Mouse (Mus musculus) neural tube, embryonic 12.5 days (tissue): ENCODE results near the gene Susd3. TPM values are rescaled to one million over a fixed set of nuclear protein-coding genes. Genes with fewer than 3 reads are reported as not detected.

Experiments used
- ATAC-seq: fragments of 200-750 bp; cut with Nextera tagmentation; 2 replicates; pipeline ENCODE4 v1.8.0; 2017; ENCODE audit warnings: low read depth, mild to moderate bottlenecking, moderate TSS enrichment, moderate library complexity; ENCODE audit not compliant: low FRiP score
- H3K27ac ChIP-seq: fragments of 300-500 bp; sonication (generic); 2 replicates; pipeline ENCODE4 v1.5.1; 2016
- H3K27me3 ChIP-seq: fragments of 300-500 bp; sonication (generic); replicated peaks from 2 replicates; pipeline ENCODE4 v1.6.1; 2016; ENCODE audit warnings: mild to moderate bottlenecking
- H3K36me3 ChIP-seq: fragments of 300-500 bp; sonication (generic); 2 replicates; pipeline ENCODE4 v1.6.1; 2016; ENCODE audit warnings: mild to moderate bottlenecking
- H3K4me1 ChIP-seq: fragments of 300-500 bp; sonication (generic); 2 replicates; pipeline ENCODE4 v1.6.1; 2016
- H3K4me2 ChIP-seq: fragments of 300-500 bp; sonication (generic); replicated peaks from 2 replicates; pipeline ENCODE4 v1.6.1; 2016; ENCODE audit warnings: mild to moderate bottlenecking
- H3K4me3 ChIP-seq: fragments of 300-500 bp; sonication (generic); 2 replicates; pipeline ENCODE4 v1.5.1; 2016
- H3K9ac ChIP-seq: fragments of 300-500 bp; sonication (generic); 2 replicates; pipeline ENCODE4 v1.6.1; 2016; ENCODE audit warnings: mild to moderate bottlenecking
- H3K9me3 ChIP-seq: fragments of 300-500 bp; sonication (generic); 2 replicates; pipeline ENCODE4 v1.6.1; 2016; ENCODE audit warnings: mild to moderate bottlenecking
- WGBS: fragments of 180-500 bp; shearing (Covaris S2); methylation state at CpG from one replicate; pipeline ENCODE4 v1.1.7; 2016; 5-methylcytosine and 5-hydroxymethylcytosine counted together
- polyA plus RNA-seq: library from polyadenylated mRNA; unstranded; fragments of >200 nt; fragmentation: Nextera tagmentation; extraction: Ambion mirVana; gene quantifications from 2 replicates; pipeline ENCODE4 v1.2.1, GENCODE M21; 2016

Gene Susd3
- polyA plus RNA-seq, 1 experiment from 2014 or later: 0.68 TPM

- WGBS: 80% methylated on average over 15 of the region's 15 CpGs
- no peak overlapping the region for H3K9ac ChIP-seq
- no peak overlapping the region for H3K4me2 ChIP-seq
- H3K9me3 ChIP-seq: no peaks in the 10 kb centered on the region
- no peak for ATAC-seq
- no peaks in the 10 kb centered on the region for H3K36me3 ChIP-seq
- H3K4me1 ChIP-seq: 0 out of 2 replicates have a peak, but pooled peaks cover 4% of the 10 kb centered on the region
- H3K27ac ChIP-seq: no peak overlapping the region
- H3K4me3 ChIP-seq: no peak overlapping the region
- H3K27me3 ChIP-seq: no peaks in the 10 kb centered on the region
Observed at GRCm38 (mm10) chr13:49260036-49260722, 11.7 kb upstream of the Susd3 start.

GRCm38 (mm10) chr13:49257819-49258313 is 9.4 kb upstream of the Susd3 start:
- no peak overlapping the region for H3K27ac ChIP-seq
- H3K27me3 ChIP-seq: no peaks in the 10 kb centered on the region
- H3K9me3 ChIP-seq: no peaks in the 10 kb centered on the region
- ATAC-seq: no peak
- no peak overlapping the region for H3K4me2 ChIP-seq
- 0 out of 2 replicates have a peak, but pooled peaks cover 4% of the 10 kb centered on the region for H3K4me1 ChIP-seq
- no peaks in the 10 kb centered on the region for H3K36me3 ChIP-seq
- WGBS: 89% methylated on average over 3 of the region's 3 CpGs
- H3K4me3 ChIP-seq: no peak overlapping the region
- H3K9ac ChIP-seq: no peak overlapping the region

- no peak for ATAC-seq
- Histone ChIP-seq H3K4me1 (peaks cover 9% of the 10 kb centered on the region), H3K27me3 (peaks cover 12% of the 10 kb centered on the region), H3K27ac (no peak overlapping the region), H3K9me3 (no peaks in the 10 kb centered on the region), H3K9ac (no peak overlapping the region), H3K4me3 (no peak overlapping the region), H3K4me2 (no peak overlapping the region), H3K36me3 (no peaks in the 10 kb centered on the region)
- 89% methylated on average over 13 of the region's 13 CpGs for WGBS
Observed at GRCm38 (mm10) chr13:49252746-49253145, 4.2 kb upstream of the Susd3 start.

GRCm38 (mm10) chr13:49252113-49252512 is 3.6 kb upstream of the Susd3 start:
- WGBS: 81% methylated on average over 2 of the region's 2 CpGs
- ATAC-seq: no peak

GRCm38 (mm10) chr13:49250716-49251517 is 2.4 kb upstream of the Susd3 start:
- H3K4me2 ChIP-seq: no peak overlapping the region

More at GRCm38 (mm10) chr13:49252113-49252512, 3.6 kb upstream of the Susd3 start:
- H3K9ac ChIP-seq: no peak overlapping the region
- peaks cover 18% of the 10 kb centered on the region for H3K27me3 ChIP-seq
- H3K9me3 ChIP-seq: no peaks in the 10 kb centered on the region
- H3K36me3 ChIP-seq: no peaks in the 10 kb centered on the region
- H3K4me2 ChIP-seq: no peak overlapping the region
- H3K4me1 ChIP-seq: peaks cover 8% of the 10 kb centered on the region
- no peak overlapping the region for H3K27ac ChIP-seq
- H3K4me3 ChIP-seq: no peak overlapping the region

GRCm38 (mm10) chr13:49249634-49250033 is 1.1 kb upstream of the Susd3 start:
- H3K4me2 ChIP-seq: no peak overlapping the region
- no peak overlapping the region for H3K9ac ChIP-seq
- ATAC-seq: no peak
- H3K9me3 ChIP-seq: no peaks in the 10 kb centered on the region
- H3K27ac ChIP-seq: no peak overlapping the region
- 87% methylated on average over 2 of the region's 2 CpGs for WGBS
- H3K36me3 ChIP-seq: no peaks in the 10 kb centered on the region
- H3K4me3 ChIP-seq: no peak overlapping the region
- H3K27me3 ChIP-seq: peaks cover 33% of the 10 kb centered on the region
- peaks cover 7% of the 10 kb centered on the region for H3K4me1 ChIP-seq

More at GRCm38 (mm10) chr13:49250716-49251517, 2.4 kb upstream of the Susd3 start:
- WGBS: 41% methylated on average over 4 of the region's 4 CpGs
- H3K27ac ChIP-seq: no peak overlapping the region
- no peaks in the 10 kb centered on the region for H3K9me3 ChIP-seq
- H3K9ac ChIP-seq: no peak overlapping the region
- no peaks in the 10 kb centered on the region for H3K36me3 ChIP-seq
- ATAC-seq: no peak
- no peak overlapping the region for H3K4me3 ChIP-seq
- peaks cover 30% of the 10 kb centered on the region for H3K27me3 ChIP-seq
- peaks cover 7% of the 10 kb centered on the region for H3K4me1 ChIP-seq

GRCm38 (mm10) chr13:49248923-49249322 is 417 bp upstream of the Susd3 start:
- H3K9me3 ChIP-seq: no peaks in the 10 kb centered on the region
- H3K27ac ChIP-seq: no peak overlapping the region
- ATAC-seq: no peak
- no peak overlapping the region for H3K4me3 ChIP-seq
- H3K4me1 ChIP-seq: peaks cover 7% of the 10 kb centered on the region
- H3K9ac ChIP-seq: no peak overlapping the region
- 55% methylated on average over 3 of the region's 3 CpGs for WGBS
- H3K27me3 ChIP-seq: peaks cover 33% of the 10 kb centered on the region
- no peak overlapping the region for H3K4me2 ChIP-seq
- no peaks in the 10 kb centered on the region for H3K36me3 ChIP-seq

- Histone ChIP-seq H3K27me3 (peaks cover 33% of the 10 kb centered on the region), H3K9ac (peak overlapping the region; percentile 29; the same call in 1 of the 2 replicates), H3K4me3 (peak overlapping the region; percentile 35), H3K36me3 (no peaks in the 10 kb centered on the region), H3K4me2 (peak overlapping the region; percentile 68), H3K4me1 (peaks cover 7% of the 10 kb centered on the region), H3K27ac (no peak overlapping the region), H3K9me3 (no peaks in the 10 kb centered on the region)
- peak; percentile 44; the same call in 1 of the 2 replicates for ATAC-seq
- WGBS: under 1% methylated on average over 58 of the region's 58 CpGs
Observed at GRCm38 (mm10) chr13:49247740-49248466, 603 bp downstream of the Susd3 start.

- ATAC-seq: no peak
- Histone ChIP-seq H3K27ac (no peak overlapping the region), H3K9ac (0 out of 2 replicates have a peak overlapping the region, but pooled peaks have one; percentile 29), H3K9me3 (no peaks in the 10 kb centered on the region), H3K4me2 (peak overlapping the region; percentile 68), H3K4me3 (peak overlapping the region; percentile 35), H3K4me1 (peaks cover 7% of the 10 kb centered on the region), H3K36me3 (no peaks in the 10 kb centered on the region), H3K27me3 (peaks cover 33% of the 10 kb centered on the region)
- WGBS: 31% methylated on average over 12 of the region's 12 CpGs
Observed at GRCm38 (mm10) chr13:49247232-49247739, 1.2 kb downstream of the Susd3 start.

- Histone ChIP-seq H3K36me3 (no peaks in the 10 kb centered on the region), H3K4me2 (no peak overlapping the region), H3K4me1 (peaks cover 7% of the 10 kb centered on the region), H3K9ac (no peak overlapping the region), H3K27me3 (peaks cover 33% of the 10 kb centered on the region), H3K9me3 (no peaks in the 10 kb centered on the region), H3K27ac (no peak overlapping the region), H3K4me3 (no peak overlapping the region)
- 70% methylated on average over 2 of the region's 2 CpGs for WGBS
- no peak for ATAC-seq
Observed at GRCm38 (mm10) chr13:49246626-49247025, 1.9 kb downstream of the Susd3 start.

GRCm38 (mm10) chr13:49246011-49246410 is 2.5 kb downstream of the Susd3 start:
- H3K9me3 ChIP-seq: no peaks in the 10 kb centered on the region
- no peak overlapping the region for H3K4me2 ChIP-seq
- no peak overlapping the region for H3K9ac ChIP-seq
- no peak overlapping the region for H3K27ac ChIP-seq
- ATAC-seq: no peak
- H3K4me1 ChIP-seq: peaks cover 7% of the 10 kb centered on the region
- no peak overlapping the region for H3K4me3 ChIP-seq
- H3K36me3 ChIP-seq: no peaks in the 10 kb centered on the region
- WGBS: 91% methylated on average over 3 of the region's 3 CpGs
- peaks cover 33% of the 10 kb centered on the region for H3K27me3 ChIP-seq
